Mouse (Mus musculus) ovary, postnatal 10 days (tissue): ENCODE measurements at regions not wholly inside any gene's neighbourhood (a gene's known extent, or its start where the extent isn't known, plus 50 kb on each side); places are given as distances from the start of the nearest gene placed in this dataset.
A peak's percentile ranks its signal among the peaks of the same experiment; 100 is the strongest.

ENCODE experiments used
- DNase-seq: peaks from one replicate; pipeline ENCODE4 v3.0.0; 2022; ENCODE audit warnings: low spot score

DNA sequence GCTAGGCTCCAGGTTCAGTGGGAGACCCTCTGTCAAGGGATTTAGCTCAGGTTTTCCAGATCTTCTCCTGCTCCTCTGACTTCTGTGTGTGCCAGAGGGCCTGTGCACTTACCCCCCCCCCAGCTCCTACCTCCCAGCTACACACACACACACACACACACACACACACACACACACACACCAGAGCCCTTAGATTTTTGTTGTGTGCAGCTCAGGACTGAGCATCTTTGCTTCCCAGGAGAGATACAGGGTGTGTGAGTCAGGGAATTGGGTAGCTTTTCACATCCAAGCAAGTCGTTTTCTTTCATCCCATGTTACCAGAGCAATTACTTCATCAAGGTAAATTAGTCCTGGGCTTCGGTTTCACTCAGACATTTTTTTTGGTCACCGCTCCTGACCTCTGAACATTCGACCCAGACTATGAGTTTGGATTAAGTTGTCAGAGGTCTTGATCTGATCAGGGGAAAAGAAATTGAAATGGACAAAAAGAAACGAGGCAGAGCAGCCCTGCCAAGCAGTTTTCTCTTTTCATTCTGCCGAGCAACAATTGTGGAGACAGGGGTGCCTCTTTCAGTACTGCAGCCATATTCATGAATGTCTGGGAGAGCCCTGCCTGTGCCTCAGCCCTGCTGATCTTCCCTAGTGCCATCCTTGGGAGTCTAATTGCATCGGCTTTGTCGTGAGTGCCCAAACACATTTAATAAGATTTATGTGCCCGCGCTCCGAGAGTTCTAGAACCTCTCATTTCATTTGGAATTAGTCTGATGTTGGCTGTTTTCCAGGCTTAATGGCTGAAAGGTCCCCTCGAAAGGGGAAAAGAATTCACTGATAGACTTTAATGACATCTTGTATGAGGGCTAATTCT, 241.3 kb downstream of the 1500009L16Rik start:
- no peak for DNase-seq

DNA sequence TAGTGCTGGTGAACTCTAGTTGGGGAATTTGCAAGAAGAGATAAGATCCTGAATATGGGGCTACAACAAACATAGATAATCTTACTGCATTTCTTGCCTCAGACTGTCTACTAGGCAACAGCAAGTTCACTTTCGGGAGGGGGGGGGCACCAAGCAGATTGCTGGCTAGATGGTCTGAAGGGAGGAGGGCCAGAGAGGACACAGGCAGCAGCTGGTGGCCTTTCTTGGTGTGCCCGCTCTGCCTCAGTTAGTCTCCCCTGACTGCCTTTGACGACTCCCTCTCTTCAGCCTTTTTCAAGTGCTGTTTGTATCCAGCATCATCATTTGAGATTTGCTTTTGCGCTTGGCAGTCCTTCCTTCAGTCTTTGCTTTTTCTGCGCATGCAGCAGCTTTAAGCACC, 242.2 kb downstream of the 1500009L16Rik start:
- DNase-seq, result no peak

DNA sequence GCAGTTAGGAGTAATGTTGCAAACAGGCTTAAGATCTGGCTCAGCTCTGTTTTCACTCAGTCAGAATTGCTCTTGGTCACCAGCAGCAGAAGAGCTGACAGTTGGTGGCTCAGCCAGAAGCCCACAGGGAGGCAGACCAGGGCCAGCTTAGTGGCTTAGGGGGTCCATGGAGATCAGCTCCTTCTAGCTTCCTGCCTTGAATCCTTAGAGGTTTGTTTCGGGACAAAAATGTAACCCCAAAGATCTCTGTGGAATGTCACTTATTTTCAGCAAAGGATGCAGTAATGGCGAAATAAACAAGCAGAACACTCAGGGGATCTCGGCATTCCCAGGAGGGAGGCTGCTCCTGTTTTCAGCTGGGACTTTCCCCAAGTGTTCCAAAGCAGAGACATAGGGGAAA, 247.8 kb downstream of the 1500009L16Rik start:
- no peak for DNase-seq

DNA sequence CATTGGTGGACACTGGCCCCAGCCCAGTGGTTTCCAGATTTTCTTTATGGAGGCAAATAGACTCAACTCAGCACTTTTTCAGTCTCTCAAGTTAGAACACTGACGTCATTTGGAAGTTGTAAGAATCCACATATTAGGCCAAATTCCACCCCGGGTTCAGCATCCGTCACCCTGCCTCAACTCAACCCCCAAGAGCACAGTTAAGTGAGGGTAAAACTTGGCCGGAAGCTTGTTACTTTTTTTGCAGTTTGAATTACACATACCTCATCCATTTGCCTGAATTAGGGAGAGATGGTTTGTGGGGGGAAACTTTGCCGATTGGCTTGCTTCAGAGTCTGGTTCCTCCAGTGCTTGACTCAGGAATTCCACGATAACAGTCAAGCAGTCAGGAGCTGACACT, 251.9 kb downstream of the 1500009L16Rik start:
- DNase-seq, result no peak

DNA sequence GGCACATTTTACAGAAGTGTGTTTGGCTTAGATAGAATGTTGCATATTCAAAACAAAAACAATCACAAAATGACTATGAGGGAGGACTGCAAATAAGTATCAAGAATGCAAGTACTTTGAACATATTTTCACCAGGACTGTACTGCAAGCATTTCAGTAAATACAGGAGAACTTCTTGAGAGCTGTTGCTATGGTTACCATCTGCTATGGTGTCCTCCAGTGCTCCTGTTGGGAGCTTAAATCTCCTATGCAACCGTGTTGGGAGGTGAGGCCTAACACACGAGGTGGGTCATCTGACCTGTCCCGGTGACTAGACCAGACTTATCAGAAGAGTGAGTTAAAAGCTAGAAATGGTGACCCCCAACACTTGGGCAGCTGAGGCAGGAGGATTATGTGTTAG, 253.9 kb downstream of the 1500009L16Rik start:
- DNase-seq, result no peak

DNA sequence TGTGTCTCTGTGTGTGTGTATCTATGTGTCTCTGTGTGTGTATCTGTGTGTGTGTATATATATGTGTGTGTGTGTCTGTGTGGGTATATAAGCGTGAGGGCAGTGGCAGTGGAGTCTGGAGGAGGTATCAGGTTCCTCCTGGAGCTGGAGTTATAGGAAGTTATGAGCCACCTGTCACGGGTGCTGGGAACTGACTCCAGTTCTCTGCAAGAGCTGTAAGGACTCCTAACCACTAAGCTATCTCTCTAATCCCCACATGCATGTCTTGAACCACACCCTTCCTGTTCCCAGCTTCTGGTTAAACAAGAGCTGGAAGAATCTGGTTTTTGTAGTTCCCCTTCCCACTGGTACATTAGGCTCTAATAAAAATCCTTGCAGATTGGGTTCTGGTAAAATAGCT, 257.3 kb downstream of the 1500009L16Rik start:
- no peak for DNase-seq

DNA sequence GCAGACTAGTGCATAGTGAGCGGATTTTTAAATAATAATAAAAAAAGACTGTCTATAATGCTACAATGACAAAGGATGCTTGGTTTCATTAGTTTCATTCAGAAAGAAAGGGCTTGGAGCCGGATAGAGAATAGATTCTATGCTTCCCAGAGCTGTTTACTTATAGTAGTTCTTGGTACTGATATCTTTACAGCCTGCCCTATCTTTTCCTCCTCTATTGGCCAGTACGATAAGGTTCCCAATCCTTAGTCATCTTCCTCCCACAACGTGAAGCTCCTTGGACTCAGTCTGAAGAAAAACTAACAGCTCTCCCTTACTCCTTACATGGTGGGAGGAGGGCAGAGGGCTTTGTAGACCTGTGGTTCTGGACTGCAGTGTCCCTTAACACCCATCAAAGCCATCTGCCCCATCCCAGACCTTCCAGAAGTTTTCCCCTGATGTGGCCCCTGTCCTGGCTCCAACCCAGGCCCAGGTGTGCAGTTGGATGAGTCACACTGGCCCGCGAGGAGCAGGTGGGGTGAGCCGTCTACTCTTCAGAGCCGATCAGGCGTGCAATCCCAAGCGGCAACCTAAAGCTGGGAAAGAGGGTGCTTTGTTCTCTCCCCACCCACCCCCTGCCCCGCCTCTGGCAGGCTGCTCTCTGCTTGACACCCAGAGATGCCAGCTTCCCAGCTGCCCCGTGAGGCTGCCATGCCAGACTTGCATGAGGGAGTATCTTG, 262.2 kb downstream of the 1500009L16Rik start:
- DNase-seq, result no peak

DNA sequence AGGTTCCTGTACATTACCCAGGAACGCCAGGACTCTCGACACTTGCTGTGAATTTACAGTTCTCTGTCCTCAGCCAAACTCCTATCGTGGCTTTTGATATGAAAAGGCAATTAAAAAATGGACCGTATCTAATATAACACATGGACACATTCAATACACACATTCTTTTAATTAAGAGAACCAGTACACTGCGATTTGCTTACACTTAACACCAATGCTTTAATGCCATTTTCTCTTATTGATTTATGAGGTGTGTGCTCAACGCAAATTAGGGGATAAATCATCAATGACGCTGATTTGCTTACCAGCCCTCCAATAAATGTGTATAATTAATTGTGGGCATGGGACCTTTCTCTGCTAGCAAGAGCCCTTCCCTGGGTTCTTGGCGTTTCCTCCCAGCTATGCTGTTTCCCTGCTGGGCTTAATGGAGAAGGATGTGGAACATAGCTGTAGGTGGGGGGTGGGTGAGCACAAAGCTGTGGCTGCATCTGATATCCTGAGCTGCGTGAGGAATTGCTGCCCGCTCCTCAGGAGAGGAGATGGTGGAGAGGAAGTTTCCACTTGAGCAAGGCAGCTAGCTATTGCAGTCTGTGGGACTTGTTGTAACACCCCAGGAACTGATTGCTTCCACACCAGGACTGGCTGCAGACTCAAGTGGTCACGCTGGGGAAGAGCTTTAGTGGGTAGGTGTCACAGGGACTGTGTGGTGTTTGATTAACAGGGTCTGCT, 270.1 kb downstream of the 1500009L16Rik start:
- no peak for DNase-seq

DNA sequence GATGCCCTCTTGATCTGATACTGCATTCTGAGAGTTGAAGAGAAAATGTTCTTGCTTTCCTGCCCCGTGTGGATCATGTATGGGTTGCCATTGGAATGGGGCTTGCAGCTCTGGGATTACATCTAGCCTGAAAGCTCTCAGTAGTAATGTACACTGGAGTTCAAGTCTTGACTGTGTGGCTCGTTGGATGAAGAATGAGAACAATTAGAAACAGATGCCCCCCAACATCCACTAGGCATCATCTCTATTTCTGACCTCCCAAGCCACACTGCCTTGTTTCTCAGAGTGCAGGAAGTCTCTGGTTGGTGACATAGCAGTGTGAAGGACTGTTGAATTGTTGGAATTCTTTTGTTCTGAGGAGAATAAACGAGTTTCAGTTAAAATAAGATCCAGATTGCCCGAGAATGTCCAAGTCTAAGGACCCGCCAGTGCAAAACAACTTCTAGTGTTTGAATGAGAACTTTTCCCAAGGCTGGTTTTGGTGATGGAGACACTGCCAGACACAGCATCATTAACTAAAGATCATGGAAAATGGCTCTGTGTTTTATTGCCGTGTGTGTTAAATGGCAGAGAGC, 272.4 kb downstream of the 1500009L16Rik start:
- no peak for DNase-seq

DNA sequence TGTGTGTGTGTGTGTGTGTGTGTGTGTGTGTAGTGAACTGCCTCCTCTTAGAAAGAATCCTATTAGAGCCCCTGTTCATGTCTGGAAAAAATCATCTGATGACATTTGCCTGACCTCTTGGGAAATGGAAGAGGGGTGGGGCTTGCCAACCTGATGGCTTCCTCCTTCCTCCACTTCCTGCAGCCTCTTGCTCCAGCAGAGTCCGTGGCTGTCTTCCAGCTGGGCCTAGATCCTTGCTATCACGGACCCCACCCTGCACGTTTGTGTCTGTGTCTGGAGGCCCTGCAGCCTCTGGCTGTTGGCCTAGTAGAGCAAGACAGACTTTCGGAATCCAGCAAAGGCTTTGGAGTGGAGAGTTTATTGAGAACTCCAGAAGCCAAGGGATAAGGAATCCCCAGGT, 273.2 kb downstream of the 1500009L16Rik start:
- no peak for DNase-seq

DNA sequence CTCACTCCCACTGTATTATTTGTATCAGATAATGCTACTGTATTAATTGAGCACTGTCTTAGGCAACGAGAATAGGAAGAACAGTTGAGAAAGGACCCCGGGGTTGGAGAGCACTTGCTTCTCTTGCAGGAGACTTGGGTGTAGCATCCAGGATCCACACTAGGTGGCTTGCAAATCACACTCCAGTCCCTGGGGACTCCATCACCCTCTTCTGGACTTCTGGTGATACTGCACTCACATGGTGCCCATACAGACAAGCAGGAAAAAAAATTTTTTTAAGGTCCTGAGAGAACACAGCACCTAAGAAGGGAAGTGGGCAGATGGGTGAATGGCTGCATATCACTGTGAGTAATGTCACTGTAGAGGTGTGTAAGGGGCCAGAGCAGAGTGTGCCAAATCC, 273.8 kb downstream of the 1500009L16Rik start:
- DNase-seq, result no peak

DNA sequence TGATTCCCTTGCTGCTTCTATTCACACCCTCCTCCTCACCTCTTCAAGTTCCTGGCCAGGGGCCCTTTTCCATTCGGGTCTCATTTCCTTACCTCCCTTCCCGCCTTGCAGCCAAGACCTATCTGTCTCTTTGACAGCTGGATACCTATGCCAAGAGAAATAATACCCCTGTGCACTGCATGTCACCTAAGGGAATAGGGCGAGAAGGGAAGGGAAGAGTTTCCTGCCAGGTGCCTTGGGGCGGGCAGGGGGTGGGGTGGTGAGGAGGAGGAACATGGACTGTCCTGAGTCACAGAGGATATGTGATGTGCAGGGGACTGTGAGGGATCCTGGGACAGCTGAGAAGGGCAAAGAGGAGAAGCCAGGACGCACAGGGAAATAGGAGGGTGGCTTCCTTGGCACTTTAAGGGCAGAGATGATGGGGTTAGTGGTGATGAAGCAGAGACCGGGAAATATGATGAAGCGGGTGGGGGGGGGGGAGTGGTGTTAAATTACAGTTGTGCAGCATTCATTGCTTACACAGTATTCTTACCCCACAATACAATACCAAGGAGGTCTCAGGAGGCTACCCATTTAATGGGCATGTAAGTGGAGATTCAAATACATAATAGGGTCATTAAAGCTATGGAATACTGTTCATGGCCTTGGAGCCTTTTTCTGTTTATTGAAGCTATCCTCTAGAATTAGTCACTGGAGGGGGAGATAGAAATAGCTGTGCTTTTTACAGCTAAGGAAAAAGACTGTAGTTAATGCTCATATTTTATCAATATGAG, 278.0 kb downstream of the 1500009L16Rik start:
- DNase-seq, result no peak

DNA sequence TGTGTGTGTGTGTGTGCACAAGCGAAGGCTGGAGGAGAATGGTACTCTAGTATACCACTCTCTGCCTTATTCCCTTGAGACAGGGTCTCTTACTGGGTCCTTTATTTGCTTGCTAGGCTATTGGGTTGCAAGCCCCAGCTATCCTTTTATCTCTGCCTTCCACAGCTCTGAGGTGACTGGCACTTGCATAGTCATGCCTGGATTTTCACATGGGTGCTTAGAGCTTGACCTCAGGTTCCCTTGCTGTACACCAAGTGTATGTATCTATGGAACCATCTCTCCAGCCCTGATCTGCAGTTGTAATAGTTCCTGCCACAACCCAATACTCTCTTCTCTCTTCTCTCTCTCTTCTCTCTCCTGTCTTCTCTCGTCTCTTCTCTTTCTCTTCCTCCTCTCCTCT, 280.1 kb downstream of the 1500009L16Rik start:
- no peak for DNase-seq

DNA sequence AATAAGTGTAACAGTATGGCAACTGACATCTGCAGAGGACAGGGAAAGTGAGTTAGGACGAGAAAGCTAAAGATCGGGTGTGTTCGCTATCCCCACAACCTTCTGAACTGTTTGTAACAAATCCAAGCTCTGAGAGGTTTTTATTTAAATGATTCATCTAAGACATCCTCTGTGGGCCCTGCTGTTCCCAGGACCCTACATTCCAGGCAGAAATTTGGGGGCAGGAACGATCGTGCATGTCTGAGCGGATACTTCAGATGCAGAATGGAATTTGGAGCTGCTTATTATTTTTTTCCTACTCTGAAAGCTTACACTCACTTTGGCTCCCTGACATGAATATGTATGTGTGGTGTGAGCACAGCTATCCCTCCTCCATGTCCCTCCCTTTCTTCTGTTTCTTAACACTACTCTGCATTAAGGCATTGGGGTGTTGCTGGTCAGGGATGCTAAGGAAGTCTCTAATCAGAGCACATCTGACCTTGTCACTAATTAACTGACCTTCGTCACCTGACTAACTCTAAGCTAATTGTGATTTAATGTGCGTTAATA, 281.0 kb downstream of the 1500009L16Rik start:
- no peak for DNase-seq

DNA sequence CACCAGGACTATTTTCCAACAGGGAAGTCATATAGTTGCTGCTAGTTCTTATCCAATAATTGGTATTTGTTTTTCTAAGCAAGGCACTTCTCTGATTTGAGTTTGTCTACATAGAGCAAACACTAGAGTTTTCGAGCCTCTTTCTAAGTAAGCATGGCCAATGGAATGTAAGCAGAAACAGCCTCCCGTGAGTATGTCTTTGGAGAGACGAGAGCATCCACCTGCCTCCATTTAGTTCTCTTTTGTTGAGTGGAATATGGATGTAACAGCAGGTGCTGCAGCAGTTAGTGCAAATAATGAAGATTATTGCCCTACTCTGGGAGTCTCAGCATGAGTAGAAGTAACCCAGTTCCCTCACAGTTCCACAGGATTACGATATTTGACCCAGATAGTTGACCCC, 286.3 kb downstream of the 1500009L16Rik start:
- no peak for DNase-seq

DNA sequence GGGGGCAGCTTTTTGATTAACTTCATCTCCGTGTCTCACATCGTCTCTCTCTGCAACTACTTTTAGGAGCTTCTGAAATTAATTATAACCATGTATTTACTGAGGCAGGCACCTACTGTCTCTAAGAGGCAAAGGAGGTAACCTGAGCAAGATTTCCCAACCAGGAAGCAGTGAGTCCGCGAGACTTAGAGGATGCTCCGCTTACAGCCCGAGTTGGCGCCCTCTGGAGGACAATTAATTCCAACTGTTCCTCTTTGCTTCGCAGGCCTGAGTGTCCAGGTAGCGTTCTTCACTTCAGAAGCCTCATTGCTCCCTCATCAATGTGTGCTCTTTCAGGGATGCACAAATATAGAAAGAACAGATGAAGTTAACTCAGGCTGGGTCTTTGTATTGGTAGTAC, 296.7 kb downstream of the 1500009L16Rik start:
- peak; percentile 31 for DNase-seq

DNA sequence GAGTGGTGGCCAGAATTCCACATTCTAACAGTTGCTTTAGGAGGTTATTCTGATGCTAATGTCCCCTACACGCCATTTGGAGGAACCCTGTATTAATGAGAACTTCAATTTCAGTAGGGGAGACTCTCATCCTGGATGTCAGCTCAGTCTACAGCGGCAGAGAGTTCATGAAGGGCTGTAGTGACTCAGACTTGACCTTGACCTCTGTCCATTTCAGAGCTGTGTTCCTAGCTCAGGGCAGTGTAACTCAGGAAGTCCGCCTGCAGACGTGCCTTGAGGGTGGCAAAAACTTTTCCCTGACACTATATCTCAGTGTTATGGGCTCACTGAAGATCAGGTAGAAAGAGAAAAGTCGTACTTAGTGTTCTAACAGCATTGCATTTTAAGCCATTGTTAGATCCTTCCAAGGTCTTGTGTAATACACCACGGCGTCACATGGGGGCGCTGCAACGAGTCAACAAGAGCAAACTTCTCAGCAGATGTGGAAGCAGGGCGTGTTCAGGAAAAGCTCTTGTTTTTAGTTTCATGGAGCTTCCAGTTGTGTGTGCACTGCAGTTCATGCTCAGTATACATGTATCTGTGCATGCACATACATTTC, 297.5 kb downstream of the 1500009L16Rik start:
- DNase-seq, result no peak

DNA sequence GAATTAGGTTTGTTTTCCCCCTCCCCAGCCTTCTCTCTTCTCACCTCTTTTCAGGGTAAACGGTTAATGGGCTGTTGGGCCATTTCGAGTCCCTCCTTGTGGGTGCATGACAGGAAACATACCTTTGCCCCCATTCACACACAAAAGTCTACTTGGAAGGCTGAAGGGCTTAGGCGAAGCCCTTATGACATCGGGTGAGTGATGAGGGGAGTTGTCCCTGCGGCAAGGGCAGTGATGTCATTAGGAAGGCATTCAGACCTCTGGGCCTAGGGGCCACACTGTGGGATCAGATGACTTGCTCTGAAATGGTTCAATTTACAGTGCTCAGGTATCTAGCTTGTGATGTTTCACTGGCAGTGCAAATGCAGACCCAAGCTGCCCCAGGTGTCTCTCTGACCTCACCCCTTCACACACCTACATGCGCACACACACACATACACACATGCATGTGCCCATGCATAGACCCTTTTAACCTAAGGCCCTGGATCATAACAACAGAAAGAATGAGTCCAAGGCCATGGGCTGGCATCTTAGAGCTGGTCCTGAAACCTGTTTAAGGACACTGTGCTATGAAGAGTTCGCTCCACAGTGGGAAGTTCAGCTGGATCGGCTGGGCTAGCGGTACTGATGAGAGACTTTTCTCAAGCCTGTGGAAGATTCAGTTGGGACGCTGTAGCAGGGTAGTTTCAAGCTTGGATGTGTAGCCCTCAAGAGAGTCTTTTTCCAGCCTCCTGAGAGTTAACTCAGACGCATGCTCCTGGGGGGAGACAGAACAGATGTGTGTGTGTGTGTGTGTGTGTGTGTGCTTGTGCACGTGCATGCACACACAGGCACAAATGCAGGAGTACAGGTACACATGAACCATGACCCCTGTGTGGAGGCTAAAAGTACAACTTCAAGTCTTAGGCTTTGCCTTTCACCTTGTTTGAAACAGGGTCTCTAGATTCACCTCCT, 298.8 kb downstream of the 1500009L16Rik start:
- no peak for DNase-seq

DNA sequence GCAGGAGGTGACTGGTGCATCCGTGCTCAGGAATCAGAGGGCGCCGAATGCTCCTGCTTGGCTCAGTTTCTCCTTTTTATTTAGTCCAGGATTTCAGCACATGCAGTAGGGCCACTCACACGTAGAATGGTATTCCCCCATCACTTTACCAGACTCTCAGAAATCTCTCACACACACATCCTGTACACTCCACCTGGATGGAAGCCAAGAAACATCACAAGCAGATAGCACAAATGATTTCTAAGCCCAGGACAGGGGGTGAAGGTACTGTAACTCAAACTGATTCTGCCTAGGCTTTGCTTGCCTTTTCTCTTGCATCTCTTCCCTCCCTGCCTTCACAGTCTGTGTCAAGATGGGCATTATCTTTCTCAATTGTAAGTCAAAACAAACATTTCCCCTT, 301.6 kb downstream of the 1500009L16Rik start:
- DNase-seq, result no peak

DNA sequence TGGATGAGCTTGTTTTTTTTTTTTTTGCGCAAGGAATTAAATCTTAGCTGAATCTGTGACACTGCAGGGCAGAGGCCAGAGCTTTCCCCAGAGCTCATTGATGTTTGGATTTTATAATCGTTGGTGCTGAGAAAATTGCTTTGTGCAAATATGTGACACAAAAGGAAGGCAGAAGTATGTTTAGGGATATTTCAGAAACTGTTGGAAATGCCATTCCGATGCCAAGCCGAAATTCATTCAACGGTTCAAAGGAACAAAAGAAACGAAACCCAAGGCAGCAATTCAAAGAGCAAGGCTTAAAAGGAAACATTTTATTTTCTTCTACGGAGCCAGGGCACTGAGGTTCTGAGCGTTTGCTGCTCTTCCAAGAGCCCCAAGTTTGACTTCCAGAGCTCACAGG, 302.2 kb downstream of the 1500009L16Rik start:
- DNase-seq, result no peak
